Mouse (Mus musculus): Measurements from ENCODE around the gene Lmo3. TPM values are rescaled to one million over a fixed set of nuclear protein-coding genes. Genes with fewer than 3 reads are reported as not detected.

Lmo3 gene
- polyA plus RNA-seq, 1 experiment from 2014 or later, result 0.93 TPM

DNA sequence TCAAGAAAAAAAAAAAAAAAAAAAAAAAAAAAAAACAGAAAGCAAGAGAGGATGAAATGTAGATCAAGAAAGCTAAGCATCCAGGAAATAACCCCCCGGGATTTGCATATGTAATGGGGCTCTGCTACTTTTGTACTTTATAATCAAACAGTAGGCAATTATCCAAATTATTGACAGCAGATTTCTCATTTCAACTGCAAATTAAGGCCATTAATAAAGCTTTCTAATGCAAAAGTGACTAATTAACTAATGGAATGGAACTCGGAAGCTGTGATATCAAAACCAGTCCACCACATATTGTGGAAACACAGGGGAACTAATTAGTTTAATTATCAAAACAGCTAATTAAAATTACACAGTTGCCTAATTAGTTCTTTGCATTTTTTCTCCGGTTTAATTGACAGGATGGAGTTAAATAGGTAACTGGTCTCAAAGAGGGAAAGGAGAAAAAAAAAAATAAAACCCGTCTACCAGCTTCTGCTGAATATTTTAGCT is 785 bp upstream of the Lmo3 start:
- DNase-seq (ENCODE audit: low spot score) (no peak), ATAC-seq (replicated peaks; ENCODE audit: low FRiP score, low read depth) (no peak)
- Histone ChIP-seq H3K27me3 (ENCODE audit: insufficient read depth, low read length) (no peaks in the 10 kb centered on the region), H3K9ac (ENCODE audit: low read depth, low read length) (no peak overlapping the region), H3K27ac (no peak overlapping the region), H3K4me3 (replicated peaks; ENCODE audit: low read depth, low read length) (no peak overlapping the region), H3K4me1 (replicated peaks; ENCODE audit: insufficient read depth, low read length) (no peaks in the 10 kb centered on the region), H3K36me3 (ENCODE audit: insufficient read depth, low read length) (no peaks in the 10 kb centered on the region), H3K4me2 (ENCODE audit: low read length) (no peak overlapping the region), H3K9me3 (replicated peaks; ENCODE audit: low read length) (no peaks in the 10 kb centered on the region)
- WGBS, result 47% methylated on average over 4 of the region's 4 CpGs
- TF ChIP-seq CTCF (IDR thresholded peaks at IDR 0.05; ENCODE audit: low read depth), result no peak

DNA sequence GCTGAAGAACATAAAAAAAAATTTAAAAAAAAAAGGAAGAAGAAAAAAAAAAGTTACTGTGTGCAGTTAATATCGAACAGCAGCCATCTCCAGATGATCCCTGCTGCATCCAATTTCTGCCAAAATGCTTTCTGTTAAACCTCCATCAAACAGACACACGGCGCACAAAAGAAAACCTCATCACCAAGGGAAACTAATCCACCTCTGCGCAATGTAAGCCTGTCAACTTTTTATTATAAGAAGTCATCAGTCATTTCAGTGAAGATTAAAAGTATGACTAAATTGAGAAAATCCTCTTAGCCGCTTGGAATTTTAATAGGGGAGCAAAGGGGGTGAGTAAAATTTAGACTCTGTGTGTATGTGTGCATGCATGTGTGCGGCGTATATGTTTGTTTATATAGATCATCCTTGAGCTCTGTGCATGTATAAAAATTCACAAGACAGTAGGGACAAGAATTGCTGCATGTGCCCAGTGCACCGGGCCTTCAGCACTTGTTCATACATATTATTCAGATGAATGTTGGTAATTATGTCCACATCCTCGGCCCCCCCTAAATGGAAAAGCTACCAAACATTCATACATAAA is 1.2 kb downstream of the Lmo3 start:
- ATAC-seq (replicated peaks; ENCODE audit: low FRiP score, low read depth) (no peak), DNase-seq (ENCODE audit: low spot score) (no peak)
- 85% methylated on average over 9 of the region's 9 CpGs for WGBS
- TF ChIP-seq CTCF (IDR thresholded peaks at IDR 0.05; ENCODE audit: low read depth), result no peak
- Histone ChIP-seq H3K4me2 (ENCODE audit: low read length) (no peak overlapping the region), H3K9me3 (replicated peaks; ENCODE audit: low read length) (no peaks in the 10 kb centered on the region), H3K4me1 (replicated peaks; ENCODE audit: insufficient read depth, low read length) (no peaks in the 10 kb centered on the region), H3K9ac (ENCODE audit: low read depth, low read length) (no peak overlapping the region), H3K4me3 (replicated peaks; ENCODE audit: low read depth, low read length) (no peak overlapping the region), H3K27ac (no peak overlapping the region), H3K27me3 (ENCODE audit: insufficient read depth, low read length) (no peaks in the 10 kb centered on the region), H3K36me3 (ENCODE audit: insufficient read depth, low read length) (no peaks in the 10 kb centered on the region)

DNA sequence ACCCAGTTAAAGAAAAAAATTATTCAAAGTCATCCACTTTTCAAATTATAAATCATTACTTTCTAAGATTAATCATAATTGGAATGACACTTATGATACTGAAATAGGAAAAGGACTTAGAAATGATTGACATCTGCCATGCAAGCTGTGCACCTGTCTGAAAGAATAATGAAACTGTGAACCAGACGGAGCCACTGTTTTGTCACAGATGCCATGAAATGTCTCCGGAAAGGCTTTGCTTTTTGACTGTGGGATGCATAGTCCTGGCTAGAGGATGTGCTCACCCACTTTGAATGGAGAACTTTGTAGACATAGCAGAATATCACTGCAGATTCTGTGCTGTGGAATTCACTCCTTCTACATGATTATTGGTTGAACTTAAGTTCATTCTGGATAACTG is 18.4 kb downstream of the Lmo3 start:
- Histone ChIP-seq H3K9me3 (replicated peaks; ENCODE audit: low read length) (no peaks in the 10 kb centered on the region), H3K9ac (ENCODE audit: low read depth, low read length) (no peak overlapping the region), H3K27ac (no peak overlapping the region), H3K4me2 (ENCODE audit: low read length) (no peak overlapping the region), H3K4me3 (replicated peaks; ENCODE audit: low read depth, low read length) (no peak overlapping the region), H3K27me3 (ENCODE audit: insufficient read depth, low read length) (no peaks in the 10 kb centered on the region), H3K4me1 (replicated peaks; ENCODE audit: insufficient read depth, low read length) (no peaks in the 10 kb centered on the region), H3K36me3 (ENCODE audit: insufficient read depth, low read length) (no peaks in the 10 kb centered on the region)
- no peak for DNase-seq (ENCODE audit: low spot score)
- no peak for TF ChIP-seq CTCF (IDR thresholded peaks at IDR 0.05; ENCODE audit: low read depth)
- ATAC-seq (replicated peaks; ENCODE audit: low FRiP score, low read depth), result no peak
- WGBS, result 82% methylated on average over 2 of the region's 2 CpGs

DNA sequence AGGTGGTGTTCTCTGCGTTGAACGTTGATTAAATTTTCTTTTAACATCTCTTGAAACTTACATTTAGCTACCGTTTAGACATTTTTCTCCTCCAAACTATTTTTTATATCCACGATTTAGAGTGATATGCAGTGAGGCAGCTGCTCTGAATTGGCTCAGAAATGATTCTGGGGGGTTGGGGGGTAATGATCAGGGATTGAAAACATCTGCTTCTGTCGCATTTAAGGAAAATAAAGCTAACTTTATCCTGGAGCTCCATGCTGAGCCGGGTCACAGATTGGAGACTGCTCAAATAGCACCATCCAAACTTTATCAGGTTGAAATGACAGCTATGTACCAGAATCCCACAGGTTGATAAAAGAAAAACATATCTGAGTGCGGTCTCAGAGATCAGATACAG is 29.6 kb downstream of the Lmo3 start:
- Histone ChIP-seq H3K27me3 (ENCODE audit: insufficient read depth, low read length) (no peaks in the 10 kb centered on the region), H3K27ac (no peak overlapping the region), H3K36me3 (ENCODE audit: insufficient read depth, low read length) (no peaks in the 10 kb centered on the region), H3K4me1 (replicated peaks; ENCODE audit: insufficient read depth, low read length) (no peaks in the 10 kb centered on the region), H3K4me3 (replicated peaks; ENCODE audit: low read depth, low read length) (no peak overlapping the region), H3K9me3 (replicated peaks; ENCODE audit: low read length) (no peaks in the 10 kb centered on the region), H3K9ac (ENCODE audit: low read depth, low read length) (no peak overlapping the region), H3K4me2 (ENCODE audit: low read length) (no peak overlapping the region)
- no peak for TF ChIP-seq CTCF (IDR thresholded peaks at IDR 0.05; ENCODE audit: low read depth)
- ATAC-seq (replicated peaks; ENCODE audit: low FRiP score, low read depth) (no peak), DNase-seq (ENCODE audit: low spot score) (no peak)
- WGBS, result 46% methylated on average over 7 of the region's 7 CpGs

DNA sequence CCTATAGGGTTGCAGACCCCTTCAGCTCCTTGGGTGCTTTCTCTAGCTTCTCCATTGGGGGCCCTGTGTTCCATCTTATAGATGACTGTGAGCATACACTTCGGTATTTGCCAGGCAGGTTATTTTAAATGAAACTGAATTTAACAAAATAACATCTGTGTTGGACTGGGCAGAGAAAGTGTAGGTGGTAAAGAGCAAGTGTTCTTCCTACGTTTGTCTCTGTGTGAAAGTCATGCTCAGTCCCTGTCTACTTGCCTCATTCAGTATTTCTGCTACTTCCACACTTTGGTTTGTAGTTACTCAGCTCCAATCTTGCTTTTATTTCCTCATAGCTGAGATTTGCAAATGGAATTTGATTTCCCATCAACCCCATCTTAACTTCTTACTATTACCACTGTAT is 46.9 kb downstream of the Lmo3 start:
- WGBS, result 73% methylated on average over 2 of the region's 2 CpGs

DNA sequence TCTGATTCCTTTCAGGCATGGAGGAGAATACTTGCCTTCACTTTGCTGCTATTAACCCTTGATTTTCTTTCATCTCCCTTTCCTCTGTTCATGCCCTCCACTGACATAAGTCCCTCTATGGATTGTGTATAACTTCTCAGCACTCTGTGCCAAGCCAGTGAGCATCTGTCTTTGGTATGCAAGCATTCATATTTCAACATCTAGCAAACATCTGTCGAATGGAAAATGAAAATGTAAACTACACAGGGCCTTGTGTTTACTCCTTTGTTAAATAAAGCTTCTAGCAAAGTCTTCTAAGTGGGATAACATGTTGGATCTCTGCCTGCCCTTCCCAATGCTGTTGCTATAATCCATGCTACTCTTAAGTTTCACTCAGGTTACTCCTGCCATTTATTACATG is 75.1 kb downstream of the Lmo3 start:
- WGBS, result 63% methylated on average over 1 of the region's 1 CpGs
- DNase-seq (ENCODE audit: low spot score) (no peak), ATAC-seq (replicated peaks; ENCODE audit: low FRiP score, low read depth) (no peak)
- Histone ChIP-seq H3K27ac (no peak overlapping the region), H3K36me3 (ENCODE audit: insufficient read depth, low read length) (no peaks in the 10 kb centered on the region), H3K4me2 (ENCODE audit: low read length) (no peak overlapping the region), H3K4me1 (replicated peaks; ENCODE audit: insufficient read depth, low read length) (no peaks in the 10 kb centered on the region), H3K9me3 (replicated peaks; ENCODE audit: low read length) (no peaks in the 10 kb centered on the region), H3K4me3 (replicated peaks; ENCODE audit: low read depth, low read length) (no peak overlapping the region), H3K9ac (ENCODE audit: low read depth, low read length) (no peak overlapping the region), H3K27me3 (ENCODE audit: insufficient read depth, low read length) (no peaks in the 10 kb centered on the region)
- no peak for TF ChIP-seq CTCF (IDR thresholded peaks at IDR 0.05; ENCODE audit: low read depth)

More for the DNA sequence above, 46.9 kb downstream of the Lmo3 start:
- H3K27me3 ChIP-seq (ENCODE audit: insufficient read depth, low read length), result no peaks in the 10 kb centered on the region
- no peak overlapping the region for H3K9ac ChIP-seq (ENCODE audit: low read depth, low read length)
- ATAC-seq (replicated peaks; ENCODE audit: low FRiP score, low read depth), result no peak
- DNase-seq (ENCODE audit: low spot score), result no peak
- no peak overlapping the region for H3K4me3 ChIP-seq (replicated peaks; ENCODE audit: low read depth, low read length)
- H3K9me3 ChIP-seq (replicated peaks; ENCODE audit: low read length), result no peaks in the 10 kb centered on the region
- no peak for TF ChIP-seq CTCF (IDR thresholded peaks at IDR 0.05; ENCODE audit: low read depth)
- no peaks in the 10 kb centered on the region for H3K4me1 ChIP-seq (replicated peaks; ENCODE audit: insufficient read depth, low read length)
- no peak overlapping the region for H3K4me2 ChIP-seq (ENCODE audit: low read length)
- no peaks in the 10 kb centered on the region for H3K36me3 ChIP-seq (ENCODE audit: insufficient read depth, low read length)
- no peak overlapping the region for H3K27ac ChIP-seq

DNA sequence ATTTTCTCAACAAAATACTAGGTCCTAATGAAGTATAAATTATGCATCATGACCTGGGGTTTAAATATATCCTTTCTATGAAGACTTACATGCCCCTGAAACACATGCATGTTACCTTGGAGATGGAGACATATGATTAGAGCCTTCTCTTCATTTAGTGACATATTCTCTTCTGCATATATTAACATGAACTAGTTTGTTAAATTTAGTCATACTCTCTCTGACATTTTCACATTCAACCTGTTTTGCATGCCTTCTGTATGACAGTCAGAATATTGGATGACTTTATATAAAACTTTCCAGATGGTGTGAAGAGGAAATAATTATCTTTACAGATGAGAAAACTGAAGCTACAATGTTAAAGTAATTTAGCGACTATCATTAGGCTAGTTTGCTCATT is 77.8 kb downstream of the Lmo3 start:
- Histone ChIP-seq H3K36me3 (ENCODE audit: insufficient read depth, low read length) (no peaks in the 10 kb centered on the region), H3K4me3 (replicated peaks; ENCODE audit: low read depth, low read length) (no peak overlapping the region), H3K9me3 (replicated peaks; ENCODE audit: low read length) (no peaks in the 10 kb centered on the region), H3K4me2 (ENCODE audit: low read length) (no peak overlapping the region), H3K9ac (ENCODE audit: low read depth, low read length) (no peak overlapping the region), H3K27ac (no peak overlapping the region), H3K4me1 (replicated peaks; ENCODE audit: insufficient read depth, low read length) (no peaks in the 10 kb centered on the region), H3K27me3 (ENCODE audit: insufficient read depth, low read length) (no peaks in the 10 kb centered on the region)
- DNase-seq (ENCODE audit: low spot score) (no peak), ATAC-seq (replicated peaks; ENCODE audit: low FRiP score, low read depth) (no peak)
- 86% methylated on average over 1 of the region's 1 CpGs for WGBS
- TF ChIP-seq CTCF (IDR thresholded peaks at IDR 0.05; ENCODE audit: low read depth), result no peak

Data from kidney, postnatal 0 days (tissue).